In the genomic region with DNA sequence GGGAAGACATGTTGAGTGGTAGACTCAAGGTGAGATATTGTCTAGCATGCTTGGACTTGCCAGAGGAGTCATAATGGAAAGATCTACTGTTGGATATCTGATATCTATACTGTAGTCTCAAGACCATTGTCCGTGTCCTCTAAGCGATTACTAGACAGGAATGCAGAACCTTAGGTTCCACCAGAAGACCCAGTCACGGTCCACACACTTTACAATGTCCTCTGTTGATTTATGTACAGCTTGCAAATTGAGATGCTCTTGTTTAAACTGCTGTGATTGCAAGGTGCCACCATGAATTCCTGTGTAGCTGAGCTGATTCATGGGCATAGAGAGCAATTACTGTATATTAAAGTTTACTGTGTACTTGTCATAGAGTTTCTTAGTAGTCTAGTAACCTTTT, we compare ENCODE assay signal across 22 mouse cellular contexts.
"Had no signal": no experiment of that assay in that cellular context is flagged by ENCODE, and none has a peak within 500 bp of the region (broad histone marks: within the 10 kb centered on the region; RNA-seq: fewer than 3 reads in every experiment).

No protein-coding gene starts in this region.

- H3K4me3 ChIP-seq: heart, embryonic 10.5 days; heart, embryonic 12.5 days; hindbrain, embryonic 13.5 days; hindbrain, embryonic 15.5 days; limb, embryonic 13.5 days; limb, embryonic 15.5 days; liver, embryonic 12.5 days had no signal

- H3K4me1 ChIP-seq: hindbrain, embryonic 13.5 days; hindbrain, embryonic 15.5 days had no signal

- H3K9ac ChIP-seq: forebrain, postnatal 0 days; heart, embryonic 12.5 days; hindbrain, embryonic 13.5 days; hindbrain, embryonic 15.5 days; limb, embryonic 13.5 days; limb, embryonic 15.5 days; liver, embryonic 12.5 days; liver, embryonic 14.5 days had no signal

- H3K4me2 ChIP-seq: heart, embryonic 12.5 days; hindbrain, embryonic 13.5 days; hindbrain, embryonic 15.5 days; limb, embryonic 13.5 days; limb, embryonic 15.5 days; liver, embryonic 12.5 days had no signal

- DNase-seq: forebrain, postnatal 0 days; gastrocnemius, postnatal 14 days; gastrocnemius, postnatal 36 days; heart, adult 18-20 months; heart, postnatal 10 days; heart, postnatal 36 days; kidney, adult 11 months; kidney, postnatal 10 days; kidney, postnatal 36 days; layer of hippocampus, adult 9-11 months; layer of hippocampus, postnatal 36 days; left cerebral cortex, postnatal 4 days had no signal

- H3K9me3 ChIP-seq: heart, embryonic 10.5 days; heart, embryonic 12.5 days; hindbrain, embryonic 13.5 days; hindbrain, embryonic 15.5 days; limb, embryonic 13.5 days; limb, embryonic 15.5 days; liver, embryonic 12.5 days had no signal

- H3K27me3 ChIP-seq: heart, embryonic 12.5 days; hindbrain, embryonic 13.5 days; hindbrain, embryonic 15.5 days; limb, embryonic 13.5 days; limb, embryonic 15.5 days; liver, embryonic 12.5 days had no signal

- H3K36me3 ChIP-seq: heart, embryonic 10.5 days; heart, embryonic 12.5 days; hindbrain, embryonic 13.5 days; hindbrain, embryonic 15.5 days; limb, embryonic 13.5 days; limb, embryonic 15.5 days; liver, embryonic 12.5 days had no signal

- H3K27ac ChIP-seq: heart, embryonic 10.5 days; hindbrain, embryonic 13.5 days; hindbrain, embryonic 15.5 days; hindbrain, postnatal 0 days; limb, embryonic 13.5 days; limb, embryonic 15.5 days; liver, embryonic 12.5 days; liver, embryonic 14.5 days had no signal

- ATAC-seq: forebrain, postnatal 0 days; hindbrain, postnatal 0 days; intestine, embryonic 16.5 days; liver, embryonic 12.5 days had no signal
